Mouse (Mus musculus): ENCODE measurements around the gene Gm10273. TPM values are rescaled to one million over a fixed set of nuclear protein-coding genes. Genes with fewer than 3 reads are reported as not detected.

Gene Gm10273
- polyA plus RNA-seq, 1 experiment from 2014 or later: not detected

- Histone ChIP-seq H3K4me2 (replicated peaks) (no peak overlapping the region), H3K4me1 (no peaks in the 10 kb centered on the region), H3K9me3 (replicated peaks) (no peaks in the 10 kb centered on the region), H3K9ac (no peak overlapping the region), H3K4me3 (replicated peaks) (no peak overlapping the region), H3K36me3 (no peaks in the 10 kb centered on the region), H3K27ac (replicated peaks) (no peak overlapping the region), H3K27me3 (no peaks in the 10 kb centered on the region)
- 52% methylated on average over 10 of the region's 10 CpGs for WGBS
- no peak for ATAC-seq (ENCODE audit: insufficient number of reproducible peaks, low FRiP score, low TSS enrichment, low read depth)
These were observed 8.3 kb downstream of the Gm10273 start for GRCm38 (mm10) chr10:59403793-59404149.

DNA sequence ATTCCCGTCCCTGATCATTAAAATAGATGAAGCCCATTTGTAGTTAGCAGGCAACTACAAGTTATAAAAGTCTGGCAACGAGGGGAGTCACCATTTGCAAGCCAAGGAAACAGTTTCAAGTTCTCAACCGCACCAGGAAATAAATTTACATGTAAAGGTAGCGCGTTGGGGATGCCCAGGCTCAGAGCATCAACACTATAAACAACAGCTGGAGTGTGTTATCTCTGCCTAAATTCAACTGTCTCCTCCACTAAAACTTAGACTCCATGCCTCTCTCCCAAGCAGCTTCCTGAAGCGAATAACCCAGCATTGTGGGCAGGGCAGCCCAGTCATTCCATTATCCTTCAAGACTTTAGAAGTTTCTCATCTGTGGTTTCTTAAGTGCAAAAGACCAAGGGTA, 13.1 kb downstream of the Gm10273 start:
- ATAC-seq (ENCODE audit: insufficient number of reproducible peaks, low FRiP score, low TSS enrichment, low read depth): no peak
- WGBS: 42% methylated on average over 6 of the region's 6 CpGs
- H3K4me3 ChIP-seq (replicated peaks): no peak overlapping the region

GRCm38 (mm10) chr10:59410264-59410663, 14.8 kb downstream of the Gm10273 start:
- H3K27ac ChIP-seq (replicated peaks): no peak overlapping the region
- H3K4me2 ChIP-seq (replicated peaks): no peak overlapping the region
- no peaks in the 10 kb centered on the region for H3K36me3 ChIP-seq
- no peak for ATAC-seq (ENCODE audit: insufficient number of reproducible peaks, low FRiP score, low TSS enrichment, low read depth)
- H3K27me3 ChIP-seq: no peaks in the 10 kb centered on the region
- H3K9me3 ChIP-seq (replicated peaks): no peaks in the 10 kb centered on the region
- no peaks in the 10 kb centered on the region for H3K4me1 ChIP-seq
- H3K9ac ChIP-seq: no peak overlapping the region
- WGBS: 82% methylated on average over 12 of the region's 12 CpGs
- H3K4me3 ChIP-seq (replicated peaks): no peak overlapping the region

More for the DNA sequence above, 13.1 kb downstream of the Gm10273 start:
- H3K4me2 ChIP-seq (replicated peaks): no peak overlapping the region
- no peaks in the 10 kb centered on the region for H3K27me3 ChIP-seq
- H3K9me3 ChIP-seq (replicated peaks): no peaks in the 10 kb centered on the region
- no peak overlapping the region for H3K27ac ChIP-seq (replicated peaks)
- H3K36me3 ChIP-seq: no peaks in the 10 kb centered on the region
- no peaks in the 10 kb centered on the region for H3K4me1 ChIP-seq
- no peak overlapping the region for H3K9ac ChIP-seq

GRCm38 (mm10) chr10:59413711-59414110, 18.3 kb downstream of the Gm10273 start:
- H3K36me3 ChIP-seq: no peaks in the 10 kb centered on the region
- no peaks in the 10 kb centered on the region for H3K4me1 ChIP-seq
- 87% methylated on average over 4 of the region's 4 CpGs for WGBS
- no peak overlapping the region for H3K27ac ChIP-seq (replicated peaks)
- no peak for ATAC-seq (ENCODE audit: insufficient number of reproducible peaks, low FRiP score, low TSS enrichment, low read depth)
- H3K4me2 ChIP-seq (replicated peaks): no peak overlapping the region
- no peaks in the 10 kb centered on the region for H3K27me3 ChIP-seq
- no peaks in the 10 kb centered on the region for H3K9me3 ChIP-seq (replicated peaks)
- H3K9ac ChIP-seq: no peak overlapping the region
- H3K4me3 ChIP-seq (replicated peaks): no peak overlapping the region

- H3K4me1 ChIP-seq: no peaks in the 10 kb centered on the region
- H3K36me3 ChIP-seq: no peaks in the 10 kb centered on the region
- H3K9ac ChIP-seq: no peak overlapping the region
- 75% methylated on average over 3 of the region's 3 CpGs for WGBS
- no peak overlapping the region for H3K4me2 ChIP-seq (replicated peaks)
- ATAC-seq (ENCODE audit: insufficient number of reproducible peaks, low FRiP score, low TSS enrichment, low read depth): no peak
- H3K9me3 ChIP-seq (replicated peaks): no peaks in the 10 kb centered on the region
- H3K4me3 ChIP-seq (replicated peaks): no peak overlapping the region
- H3K27ac ChIP-seq (replicated peaks): no peak overlapping the region
- no peaks in the 10 kb centered on the region for H3K27me3 ChIP-seq
These were observed 21.2 kb downstream of the Gm10273 start for GRCm38 (mm10) chr10:59416623-59417022.

GRCm38 (mm10) chr10:59419516-59419915, 24.1 kb downstream of the Gm10273 start:
- no peaks in the 10 kb centered on the region for H3K9me3 ChIP-seq (replicated peaks)
- H3K9ac ChIP-seq: no peak overlapping the region
- no peak overlapping the region for H3K27ac ChIP-seq (replicated peaks)
- WGBS: 91% methylated on average over 4 of the region's 4 CpGs
- no peaks in the 10 kb centered on the region for H3K36me3 ChIP-seq
- no peak overlapping the region for H3K4me3 ChIP-seq (replicated peaks)
- H3K4me2 ChIP-seq (replicated peaks): no peak overlapping the region
- no peaks in the 10 kb centered on the region for H3K4me1 ChIP-seq
- no peaks in the 10 kb centered on the region for H3K27me3 ChIP-seq
- ATAC-seq (ENCODE audit: insufficient number of reproducible peaks, low FRiP score, low TSS enrichment, low read depth): no peak

DNA sequence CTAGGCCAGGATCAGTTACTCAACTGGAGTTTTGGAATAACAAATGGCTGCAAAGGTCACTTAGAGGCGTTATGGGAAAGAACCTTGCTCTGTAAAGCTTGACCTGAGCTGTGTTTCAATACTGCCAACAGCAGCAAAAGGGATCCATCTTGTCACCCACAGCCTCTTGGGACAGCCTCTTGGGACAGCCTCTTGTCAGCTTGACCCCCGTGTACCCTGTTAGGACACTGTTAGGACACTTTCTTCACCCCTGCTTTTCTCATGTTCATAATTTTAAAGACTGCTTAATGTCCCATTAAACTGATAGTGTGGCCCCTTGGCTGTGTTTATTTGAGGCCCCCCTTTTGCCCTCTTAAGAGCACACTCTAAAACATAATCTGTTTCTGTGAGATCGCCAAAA, 29.0 kb downstream of the Gm10273 start:
- no peak overlapping the region for H3K27ac ChIP-seq (replicated peaks)

DNA sequence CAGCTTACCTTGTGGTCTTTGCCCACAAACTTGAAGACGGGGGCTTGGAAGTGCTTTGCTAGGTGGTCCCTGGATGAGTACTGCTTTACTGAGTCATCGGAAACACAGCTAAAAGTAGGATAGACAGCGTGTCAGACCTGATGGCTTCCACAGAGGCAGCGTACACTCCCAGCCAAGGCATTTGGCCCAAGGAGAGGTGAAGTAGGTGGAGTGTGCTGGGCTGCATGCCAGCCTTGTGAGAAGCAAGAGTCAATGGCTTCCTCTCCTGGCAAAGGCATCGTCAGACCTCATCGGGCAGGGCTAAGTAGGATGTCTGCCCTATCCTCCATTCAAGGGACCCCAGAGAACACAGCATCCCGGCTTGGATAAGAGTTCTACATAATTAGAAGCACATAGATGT, 29.9 kb downstream of the Gm10273 start:
- H3K27ac ChIP-seq (replicated peaks): no peak overlapping the region
- H3K4me2 ChIP-seq (replicated peaks): no peak overlapping the region
- H3K36me3 ChIP-seq: no peaks in the 10 kb centered on the region
- H3K9ac ChIP-seq: no peak overlapping the region
- 0 out of 2 replicates have a peak, but pooled peaks have one; percentile 4 for ATAC-seq (ENCODE audit: insufficient number of reproducible peaks, low FRiP score, low TSS enrichment, low read depth)
- H3K4me3 ChIP-seq (replicated peaks): no peak overlapping the region
- no peaks in the 10 kb centered on the region for H3K27me3 ChIP-seq
- no peaks in the 10 kb centered on the region for H3K9me3 ChIP-seq (replicated peaks)
- 59% methylated on average over 7 of the region's 7 CpGs for WGBS
- peaks cover 6% of the 10 kb centered on the region; the same call in 1 of the 2 replicates for H3K4me1 ChIP-seq

More for the DNA sequence above, 29.0 kb downstream of the Gm10273 start:
- Histone ChIP-seq H3K36me3 (no peaks in the 10 kb centered on the region), H3K4me3 (replicated peaks) (no peak overlapping the region), H3K4me1 (peaks cover 6% of the 10 kb centered on the region; the same call in 1 of the 2 replicates), H3K4me2 (replicated peaks) (no peak overlapping the region), H3K9ac (no peak overlapping the region), H3K9me3 (replicated peaks) (no peaks in the 10 kb centered on the region), H3K27me3 (no peaks in the 10 kb centered on the region)
- no peak for ATAC-seq (ENCODE audit: insufficient number of reproducible peaks, low FRiP score, low TSS enrichment, low read depth)
- WGBS: 75% methylated on average over 3 of the region's 3 CpGs

GRCm38 (mm10) chr10:59426371-59426770, 30.9 kb downstream of the Gm10273 start:
- no peak overlapping the region for H3K27ac ChIP-seq (replicated peaks)

GRCm38 (mm10) chr10:59429448-59430135, 34.2 kb downstream of the Gm10273 start:
- Histone ChIP-seq H3K4me3 (replicated peaks) (no peak overlapping the region), H3K9me3 (replicated peaks) (no peaks in the 10 kb centered on the region), H3K27ac (replicated peaks) (no peak overlapping the region), H3K4me1 (peaks cover 6% of the 10 kb centered on the region; the same call in 1 of the 2 replicates), H3K27me3 (no peaks in the 10 kb centered on the region), H3K9ac (no peak overlapping the region), H3K4me2 (replicated peaks) (no peak overlapping the region), H3K36me3 (no peaks in the 10 kb centered on the region)
- 78% methylated on average over 16 of the region's 16 CpGs for WGBS
- no peak for ATAC-seq (ENCODE audit: insufficient number of reproducible peaks, low FRiP score, low TSS enrichment, low read depth)

More at GRCm38 (mm10) chr10:59426371-59426770, 30.9 kb downstream of the Gm10273 start:
- no peaks in the 10 kb centered on the region for H3K27me3 ChIP-seq
- no peaks in the 10 kb centered on the region for H3K36me3 ChIP-seq
- H3K9me3 ChIP-seq (replicated peaks): no peaks in the 10 kb centered on the region
- H3K4me1 ChIP-seq: peaks cover 6% of the 10 kb centered on the region; the same call in 1 of the 2 replicates
- H3K4me3 ChIP-seq (replicated peaks): no peak overlapping the region
- no peak overlapping the region for H3K4me2 ChIP-seq (replicated peaks)
- H3K9ac ChIP-seq: no peak overlapping the region
- 66% methylated on average over 4 of the region's 4 CpGs for WGBS
- no peak for ATAC-seq (ENCODE audit: insufficient number of reproducible peaks, low FRiP score, low TSS enrichment, low read depth)

- H3K9me3 ChIP-seq (replicated peaks): no peaks in the 10 kb centered on the region
- no peak overlapping the region for H3K4me3 ChIP-seq (replicated peaks)
- no peak overlapping the region for H3K27ac ChIP-seq (replicated peaks)
- no peak for ATAC-seq (ENCODE audit: insufficient number of reproducible peaks, low FRiP score, low TSS enrichment, low read depth)
- no peak overlapping the region for H3K4me2 ChIP-seq (replicated peaks)
- no peaks in the 10 kb centered on the region for H3K4me1 ChIP-seq
- no peak overlapping the region for H3K9ac ChIP-seq
- H3K36me3 ChIP-seq: no peaks in the 10 kb centered on the region
- WGBS: 44% methylated on average over 6 of the region's 6 CpGs
- no peaks in the 10 kb centered on the region for H3K27me3 ChIP-seq
These were observed 35.3 kb downstream of the Gm10273 start for GRCm38 (mm10) chr10:59430701-59431218.

DNA sequence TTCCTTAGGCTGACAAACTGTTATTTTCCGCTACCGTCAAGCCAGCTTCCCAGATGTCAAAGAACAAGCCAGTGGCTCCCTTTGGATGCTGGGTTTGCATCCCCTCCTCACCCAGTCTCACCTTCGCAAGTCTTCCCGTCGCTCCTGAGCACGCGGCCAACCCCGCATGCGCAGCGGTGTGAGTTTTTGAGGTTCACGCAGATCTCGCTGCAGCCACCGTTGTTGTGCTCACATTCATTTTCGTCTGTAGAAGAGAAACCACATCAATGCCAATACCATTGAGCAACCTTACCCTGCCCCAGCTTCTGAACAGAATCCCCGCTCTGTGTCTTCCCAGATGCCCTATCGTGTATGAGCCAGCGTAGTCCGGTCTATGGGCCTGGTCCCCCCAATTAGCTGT, 40.3 kb downstream of the Gm10273 start:
- no peaks in the 10 kb centered on the region for H3K36me3 ChIP-seq
- H3K4me3 ChIP-seq (replicated peaks): no peak overlapping the region
- no peaks in the 10 kb centered on the region for H3K27me3 ChIP-seq
- no peak overlapping the region for H3K27ac ChIP-seq (replicated peaks)
- H3K9ac ChIP-seq: no peak overlapping the region
- H3K9me3 ChIP-seq (replicated peaks): no peaks in the 10 kb centered on the region
- no peak for ATAC-seq (ENCODE audit: insufficient number of reproducible peaks, low FRiP score, low TSS enrichment, low read depth)
- H3K4me2 ChIP-seq (replicated peaks): no peak overlapping the region
- WGBS: 94% methylated on average over 18 of the region's 18 CpGs
- peaks cover 14% of the 10 kb centered on the region for H3K4me1 ChIP-seq

All from embryonic facial prominence, embryonic 15.5 days (tissue).